Mouse (Mus musculus): Measurements from ENCODE around the gene Dclk1. TPM values are rescaled to one million over a fixed set of nuclear protein-coding genes. Genes with fewer than 3 reads are reported as not detected.
A peak's percentile ranks its signal among the peaks of the same experiment; 100 is the strongest.

The Dclk1 gene
- polyA plus RNA-seq, 1 experiment from 2014 or later: 75.0 TPM

GRCm38 (mm10) chr3:55553031-55553430 is 310.9 kb downstream of the Dclk1 start:
- H3K4me2 ChIP-seq (ENCODE audit: low read depth, low read length): no peak overlapping the region
- H3K4me3 ChIP-seq (ENCODE audit: low read depth, low read length): no peak overlapping the region
- 0 out of 2 replicates have a peak, but pooled peaks cover 3% of the 10 kb centered on the region for H3K9me3 ChIP-seq (ENCODE audit: control insufficient read depth, low read length)
- H3K36me3 ChIP-seq (ENCODE audit: control insufficient read depth, insufficient read depth, low read length): no peaks in the 10 kb centered on the region
- ATAC-seq (ENCODE audit: low read depth) (no peak), DNase-seq (ENCODE audit: low spot score) (no peak)
- 94% methylated on average over 9 of the region's 9 CpGs for WGBS
- no peak overlapping the region for H3K27ac ChIP-seq (replicated peaks; ENCODE audit: low read depth, low read length)
- H3K27me3 ChIP-seq (replicated peaks; ENCODE audit: control insufficient read depth, insufficient read depth, low read length): no peaks in the 10 kb centered on the region
- peaks cover 4% of the 10 kb centered on the region; the same call in 1 of the 2 replicates for H3K4me1 ChIP-seq (ENCODE audit: control insufficient read depth, insufficient read depth, low read length)
- no peak overlapping the region for H3K9ac ChIP-seq (ENCODE audit: low read depth, low read length)

- no peaks in the 10 kb centered on the region for H3K27me3 ChIP-seq (replicated peaks; ENCODE audit: control insufficient read depth, insufficient read depth, low read length)
- no peak overlapping the region for H3K9ac ChIP-seq (ENCODE audit: low read depth, low read length)
- 72% methylated on average over 6 of the region's 6 CpGs for WGBS
- ATAC-seq (ENCODE audit: low read depth) (no peak), DNase-seq (ENCODE audit: low spot score) (no peak)
- H3K36me3 ChIP-seq (ENCODE audit: control insufficient read depth, insufficient read depth, low read length): no peaks in the 10 kb centered on the region
- no peak overlapping the region for H3K4me3 ChIP-seq (ENCODE audit: low read depth, low read length)
- H3K4me2 ChIP-seq (ENCODE audit: low read depth, low read length): no peak overlapping the region
- 0 out of 2 replicates have a peak, but pooled peaks cover 3% of the 10 kb centered on the region for H3K9me3 ChIP-seq (ENCODE audit: control insufficient read depth, low read length)
- H3K4me1 ChIP-seq (ENCODE audit: control insufficient read depth, insufficient read depth, low read length): peaks cover 3% of the 10 kb centered on the region; the same call in 1 of the 2 replicates
- H3K27ac ChIP-seq (replicated peaks; ENCODE audit: low read depth, low read length): no peak overlapping the region
These were observed 313.7 kb downstream of the Dclk1 start for GRCm38 (mm10) chr3:55555848-55556247.

DNA sequence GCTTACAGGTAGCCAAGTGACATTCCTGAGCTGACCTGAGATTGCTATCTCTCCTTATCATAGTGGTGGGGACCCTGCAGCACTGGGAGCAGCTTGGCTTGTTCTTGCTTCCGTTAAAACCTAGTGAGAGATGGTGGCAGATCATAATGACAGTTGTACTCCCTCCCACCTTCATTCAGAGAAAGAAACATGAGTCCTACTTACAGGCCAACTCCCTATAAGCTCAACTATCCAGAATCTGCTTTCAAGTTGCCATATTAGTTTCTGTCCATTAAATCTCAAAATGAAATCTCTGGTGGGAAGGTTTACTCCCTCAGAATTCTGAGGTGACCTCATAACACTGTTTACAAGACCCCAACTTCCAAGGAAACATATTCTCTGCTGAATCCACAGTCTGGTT is 316.4 kb downstream of the Dclk1 start:
- Histone ChIP-seq H3K9ac (ENCODE audit: low read depth, low read length) (no peak overlapping the region), H3K36me3 (ENCODE audit: control insufficient read depth, insufficient read depth, low read length) (no peaks in the 10 kb centered on the region), H3K4me3 (ENCODE audit: low read depth, low read length) (no peak overlapping the region), H3K4me2 (ENCODE audit: low read depth, low read length) (no peak overlapping the region), H3K4me1 (ENCODE audit: control insufficient read depth, insufficient read depth, low read length) (no peaks in the 10 kb centered on the region), H3K27me3 (replicated peaks; ENCODE audit: control insufficient read depth, insufficient read depth, low read length) (no peaks in the 10 kb centered on the region), H3K27ac (replicated peaks; ENCODE audit: low read depth, low read length) (no peak overlapping the region), H3K9me3 (ENCODE audit: control insufficient read depth, low read length) (0 out of 2 replicates have a peak, but pooled peaks cover 3% of the 10 kb centered on the region)
- WGBS: 40% methylated on average over 1 of the region's 1 CpGs
- ATAC-seq (ENCODE audit: low read depth): no peak
- DNase-seq (ENCODE audit: low spot score): no peak

GRCm38 (mm10) chr3:55567476-55567875 is 325.3 kb downstream of the Dclk1 start:
- 93% methylated on average over 3 of the region's 3 CpGs for WGBS
- no peak overlapping the region for H3K27ac ChIP-seq (replicated peaks; ENCODE audit: low read depth, low read length)

DNA sequence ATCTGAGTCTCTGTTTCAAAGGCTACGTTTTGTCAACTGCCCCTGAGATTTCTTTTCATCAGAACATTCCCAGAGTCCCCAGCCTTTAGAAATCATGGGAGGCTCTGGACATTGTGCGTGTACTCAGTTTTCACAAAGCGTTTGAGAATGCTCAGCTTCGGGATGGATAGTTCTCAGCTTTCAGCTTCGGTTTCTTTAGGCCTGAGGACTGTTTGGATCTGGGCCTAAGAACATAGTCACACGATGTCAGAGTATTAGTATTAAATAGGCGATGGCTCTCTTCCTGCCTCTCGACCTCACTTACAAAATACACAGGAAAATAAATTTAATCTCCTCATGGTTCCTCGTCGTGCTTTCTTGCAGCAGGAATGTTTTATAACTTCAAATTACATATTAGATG is 327.4 kb downstream of the Dclk1 start:
- H3K4me2 ChIP-seq (ENCODE audit: low read depth, low read length): no peak overlapping the region
- DNase-seq (ENCODE audit: low spot score) (peak; percentile 80), ATAC-seq (ENCODE audit: low read depth) (peak; percentile 82)
- no peak overlapping the region for H3K9ac ChIP-seq (ENCODE audit: low read depth, low read length)
- H3K4me3 ChIP-seq (ENCODE audit: low read depth, low read length): no peak overlapping the region
- no peaks in the 10 kb centered on the region for H3K36me3 ChIP-seq (ENCODE audit: control insufficient read depth, insufficient read depth, low read length)
- H3K27me3 ChIP-seq (replicated peaks; ENCODE audit: control insufficient read depth, insufficient read depth, low read length): no peaks in the 10 kb centered on the region
- H3K4me1 ChIP-seq (ENCODE audit: control insufficient read depth, insufficient read depth, low read length): peaks cover 8% of the 10 kb centered on the region
- WGBS: 23% methylated on average over 10 of the region's 10 CpGs
- H3K9me3 ChIP-seq (ENCODE audit: control insufficient read depth, low read length): no peaks in the 10 kb centered on the region
- H3K27ac ChIP-seq (replicated peaks; ENCODE audit: low read depth, low read length): no peak overlapping the region; the same call in 1 of the 2 replicates

More at GRCm38 (mm10) chr3:55567476-55567875, 325.3 kb downstream of the Dclk1 start:
- Histone ChIP-seq H3K36me3 (ENCODE audit: control insufficient read depth, insufficient read depth, low read length) (no peaks in the 10 kb centered on the region), H3K9me3 (ENCODE audit: control insufficient read depth, low read length) (no peaks in the 10 kb centered on the region), H3K4me3 (ENCODE audit: low read depth, low read length) (no peak overlapping the region), H3K27me3 (replicated peaks; ENCODE audit: control insufficient read depth, insufficient read depth, low read length) (no peaks in the 10 kb centered on the region), H3K9ac (ENCODE audit: low read depth, low read length) (no peak overlapping the region), H3K4me1 (ENCODE audit: control insufficient read depth, insufficient read depth, low read length) (peaks cover 8% of the 10 kb centered on the region), H3K4me2 (ENCODE audit: low read depth, low read length) (no peak overlapping the region)
- no peak for ATAC-seq (ENCODE audit: low read depth)
- DNase-seq (ENCODE audit: low spot score): no peak

GRCm38 (mm10) chr3:55571034-55571433 is 328.9 kb downstream of the Dclk1 start:
- Histone ChIP-seq H3K4me1 (ENCODE audit: control insufficient read depth, insufficient read depth, low read length) (peaks cover 8% of the 10 kb centered on the region), H3K9ac (ENCODE audit: low read depth, low read length) (no peak overlapping the region)
- 92% methylated on average over 3 of the region's 3 CpGs for WGBS

DNA sequence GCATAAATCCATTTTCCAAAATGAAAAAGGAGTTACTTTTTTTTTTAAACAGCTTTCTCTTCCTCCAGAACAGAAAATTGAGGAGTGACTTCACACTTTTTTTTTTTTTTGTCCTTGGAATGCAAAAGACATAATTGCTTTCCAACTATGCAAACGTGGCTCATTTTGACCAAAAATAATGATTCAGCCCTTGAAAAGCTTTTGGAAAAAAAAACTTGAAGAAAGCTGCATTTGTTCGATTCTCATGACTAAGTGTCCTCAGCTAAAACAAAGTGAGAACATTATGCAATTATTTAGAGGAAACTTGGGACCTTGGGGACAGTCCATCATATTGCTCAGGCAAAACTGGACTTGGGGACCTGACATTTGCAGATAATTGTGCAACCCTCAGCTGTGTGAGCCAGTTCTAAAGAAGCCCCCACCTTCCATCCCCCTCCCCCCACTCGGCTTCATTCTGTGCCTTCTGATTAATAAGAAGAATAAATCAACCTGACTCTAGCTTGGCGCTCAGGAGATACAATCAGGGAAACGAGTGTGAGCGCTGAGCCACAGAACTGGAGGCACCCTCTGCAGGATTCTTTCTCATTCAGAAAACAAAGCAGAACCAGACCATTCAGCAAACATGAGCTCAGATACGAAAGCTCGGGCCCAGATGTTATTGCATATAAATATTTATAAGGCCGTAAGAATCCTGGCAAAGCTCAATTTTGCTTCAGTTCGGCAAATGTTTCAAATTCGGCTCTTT is 329.6 kb downstream of the Dclk1 start:
- 48% methylated on average over 11 of the region's 11 CpGs for WGBS
- Histone ChIP-seq H3K4me3 (ENCODE audit: low read depth, low read length) (no peak overlapping the region), H3K27me3 (replicated peaks; ENCODE audit: control insufficient read depth, insufficient read depth, low read length) (no peaks in the 10 kb centered on the region), H3K9ac (ENCODE audit: low read depth, low read length) (no peak overlapping the region), H3K4me2 (ENCODE audit: low read depth, low read length) (peak overlapping the region; percentile 20), H3K27ac (replicated peaks; ENCODE audit: low read depth, low read length) (peak overlapping the region; percentile 6; the same call in 1 of the 2 replicates), H3K4me1 (ENCODE audit: control insufficient read depth, insufficient read depth, low read length) (peaks cover 8% of the 10 kb centered on the region), H3K36me3 (ENCODE audit: control insufficient read depth, insufficient read depth, low read length) (no peaks in the 10 kb centered on the region), H3K9me3 (ENCODE audit: control insufficient read depth, low read length) (no peaks in the 10 kb centered on the region)
- ATAC-seq (ENCODE audit: low read depth) (no peak; the same call in 1 of the 2 replicates), DNase-seq (ENCODE audit: low spot score) (peak; percentile 79)

More at GRCm38 (mm10) chr3:55571034-55571433, 328.9 kb downstream of the Dclk1 start:
- ATAC-seq (ENCODE audit: low read depth): no peak
- DNase-seq (ENCODE audit: low spot score): no peak
- H3K36me3 ChIP-seq (ENCODE audit: control insufficient read depth, insufficient read depth, low read length): no peaks in the 10 kb centered on the region
- H3K9me3 ChIP-seq (ENCODE audit: control insufficient read depth, low read length): no peaks in the 10 kb centered on the region
- no peaks in the 10 kb centered on the region for H3K27me3 ChIP-seq (replicated peaks; ENCODE audit: control insufficient read depth, insufficient read depth, low read length)
- H3K4me3 ChIP-seq (ENCODE audit: low read depth, low read length): no peak overlapping the region
- no peak overlapping the region for H3K27ac ChIP-seq (replicated peaks; ENCODE audit: low read depth, low read length)
- H3K4me2 ChIP-seq (ENCODE audit: low read depth, low read length): no peak overlapping the region

DNA sequence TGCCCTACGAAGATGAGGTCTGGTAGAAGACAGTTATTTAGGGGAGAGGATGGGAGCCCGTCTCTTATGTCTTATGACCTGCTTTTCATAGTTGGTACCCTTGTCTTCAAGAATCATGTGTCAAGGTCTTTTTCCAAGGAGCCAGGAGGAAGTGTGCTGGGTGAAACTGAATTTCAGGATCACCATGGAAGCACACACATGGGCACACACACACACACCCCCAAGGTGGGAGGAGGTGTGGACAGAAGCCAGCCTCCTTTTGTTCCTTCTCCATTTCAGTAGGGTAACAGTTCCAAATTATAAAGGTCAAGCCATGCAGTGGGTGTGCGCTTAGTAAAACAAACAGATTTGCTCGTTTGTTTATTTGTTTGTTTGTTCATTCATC is 330.1 kb downstream of the Dclk1 start:
- Histone ChIP-seq H3K9me3 (ENCODE audit: control insufficient read depth, low read length) (no peaks in the 10 kb centered on the region), H3K27ac (replicated peaks; ENCODE audit: low read depth, low read length) (peak overlapping the region; percentile 6), H3K36me3 (ENCODE audit: control insufficient read depth, insufficient read depth, low read length) (no peaks in the 10 kb centered on the region), H3K4me3 (ENCODE audit: low read depth, low read length) (no peak overlapping the region), H3K4me1 (ENCODE audit: control insufficient read depth, insufficient read depth, low read length) (peaks cover 8% of the 10 kb centered on the region), H3K27me3 (replicated peaks; ENCODE audit: control insufficient read depth, insufficient read depth, low read length) (no peaks in the 10 kb centered on the region), H3K9ac (ENCODE audit: low read depth, low read length) (no peak overlapping the region), H3K4me2 (ENCODE audit: low read depth, low read length) (peak overlapping the region; percentile 20)
- DNase-seq (ENCODE audit: low spot score) (no peak), ATAC-seq (ENCODE audit: low read depth) (no peak)
- WGBS: 67% methylated on average over 4 of the region's 4 CpGs

GRCm38 (mm10) chr3:55574003-55574402 is 331.8 kb downstream of the Dclk1 start:
- WGBS: 49% methylated on average over 4 of the region's 4 CpGs
- H3K9ac ChIP-seq (ENCODE audit: low read depth, low read length): no peak overlapping the region
- DNase-seq (ENCODE audit: low spot score): peak; percentile 50
- no peak overlapping the region for H3K4me3 ChIP-seq (ENCODE audit: low read depth, low read length)
- H3K4me2 ChIP-seq (ENCODE audit: low read depth, low read length): no peak overlapping the region
- no peak overlapping the region for H3K27ac ChIP-seq (replicated peaks; ENCODE audit: low read depth, low read length)
- H3K9me3 ChIP-seq (ENCODE audit: control insufficient read depth, low read length): no peaks in the 10 kb centered on the region
- no peaks in the 10 kb centered on the region for H3K36me3 ChIP-seq (ENCODE audit: control insufficient read depth, insufficient read depth, low read length)
- no peak for ATAC-seq (ENCODE audit: low read depth)
- H3K4me1 ChIP-seq (ENCODE audit: control insufficient read depth, insufficient read depth, low read length): peaks cover 8% of the 10 kb centered on the region
- H3K27me3 ChIP-seq (replicated peaks; ENCODE audit: control insufficient read depth, insufficient read depth, low read length): no peaks in the 10 kb centered on the region

All from embryonic facial prominence, embryonic 14.5 days (tissue).